Mouse (Mus musculus): ENCODE data around the gene Npvf.
"Not testable (repeated sequence)": the region's sequence is repeated elsewhere in the genome, so short reads cannot be mapped to it uniquely, and the experiment has no call there.

Gene Npvf

DNA sequence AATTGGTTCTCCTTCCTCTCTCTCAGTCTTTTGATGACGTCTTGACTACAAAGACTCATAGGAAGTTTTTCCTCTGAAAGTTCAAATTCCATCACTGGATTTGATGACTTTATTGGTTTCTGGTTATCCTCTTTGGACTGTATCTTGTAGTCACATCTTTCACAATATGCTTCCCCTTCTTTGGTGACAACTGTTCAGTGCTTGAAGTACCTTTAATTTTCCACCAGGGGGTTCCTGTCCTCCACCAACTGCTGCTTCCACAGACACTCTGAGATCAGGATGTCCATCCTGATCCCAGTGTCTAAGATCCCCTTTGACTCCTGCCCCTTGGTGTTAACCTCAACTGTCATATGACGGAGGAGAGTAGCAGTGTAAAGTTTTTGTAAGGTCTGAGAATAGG, 28.1 kb downstream of the Npvf start:
- DNase-seq: not testable (repeated sequence)

DNA sequence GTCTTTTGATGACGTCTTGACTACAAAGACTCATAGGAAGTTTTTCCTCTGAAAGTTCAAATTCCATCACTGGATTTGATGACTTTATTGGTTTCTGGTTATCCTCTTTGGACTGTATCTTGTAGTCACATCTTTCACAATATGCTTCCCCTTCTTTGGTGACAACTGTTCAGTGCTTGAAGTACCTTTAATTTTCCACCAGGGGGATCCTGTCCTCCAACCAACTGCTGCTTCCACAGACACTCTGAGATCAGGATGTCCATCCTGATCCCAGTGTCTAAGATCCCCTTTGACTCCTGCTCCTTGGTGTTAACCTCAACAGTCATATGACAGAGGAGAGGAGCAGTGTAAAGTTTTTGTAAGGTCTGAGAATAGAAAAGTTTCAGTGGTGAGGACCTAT, 36.0 kb downstream of the Npvf start:
- not testable (repeated sequence) for DNase-seq

DNA sequence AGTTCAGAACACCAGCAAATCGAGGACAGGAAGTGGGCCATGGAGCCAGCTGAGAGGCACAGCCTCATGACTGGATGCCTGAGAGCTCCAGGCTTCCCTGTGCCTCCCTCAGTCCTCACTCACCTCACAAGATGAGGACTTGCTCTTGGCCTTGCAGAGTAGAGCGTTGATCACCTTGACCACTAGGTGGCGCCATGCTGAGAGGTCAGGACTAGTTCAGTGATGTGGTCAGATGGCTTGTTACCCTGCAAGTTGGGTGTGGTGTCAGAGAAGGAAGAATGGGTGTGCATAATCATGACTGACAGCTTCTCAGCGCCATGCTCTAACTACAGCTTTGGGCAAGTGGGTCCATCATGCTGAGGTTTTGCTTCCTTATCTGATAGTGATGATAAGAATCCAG, 52.6 kb downstream of the Npvf start:
- DNase-seq: peak; percentile 49

All from thymus, postnatal 25 days (tissue).